Mouse (Mus musculus): ENCODE data around the gene Map3k4. TPM values are rescaled to one million over a fixed set of nuclear protein-coding genes. Genes with fewer than 3 reads are reported as not detected.

The Map3k4 gene
- total RNA-seq (2021), result 10 to 100 TPM; 21.1 to 29.4 TPM
- long read RNA-seq, experiment 1, full-length matches to known transcripts, result 6 of 11 reads
- long read RNA-seq, experiment 1, partial matches to known transcripts, result 3 of 11 reads
- long read RNA-seq, experiment 1, other reads (novel, unspliced or antisense), result 2 of 11 reads
- long read RNA-seq, experiment 2, full-length matches to known transcripts, result 9 of 14 reads
- long read RNA-seq, experiment 2, partial matches to known transcripts, result 2 of 14 reads
- long read RNA-seq, experiment 2, other reads (novel, unspliced or antisense), result 3 of 14 reads

DNA sequence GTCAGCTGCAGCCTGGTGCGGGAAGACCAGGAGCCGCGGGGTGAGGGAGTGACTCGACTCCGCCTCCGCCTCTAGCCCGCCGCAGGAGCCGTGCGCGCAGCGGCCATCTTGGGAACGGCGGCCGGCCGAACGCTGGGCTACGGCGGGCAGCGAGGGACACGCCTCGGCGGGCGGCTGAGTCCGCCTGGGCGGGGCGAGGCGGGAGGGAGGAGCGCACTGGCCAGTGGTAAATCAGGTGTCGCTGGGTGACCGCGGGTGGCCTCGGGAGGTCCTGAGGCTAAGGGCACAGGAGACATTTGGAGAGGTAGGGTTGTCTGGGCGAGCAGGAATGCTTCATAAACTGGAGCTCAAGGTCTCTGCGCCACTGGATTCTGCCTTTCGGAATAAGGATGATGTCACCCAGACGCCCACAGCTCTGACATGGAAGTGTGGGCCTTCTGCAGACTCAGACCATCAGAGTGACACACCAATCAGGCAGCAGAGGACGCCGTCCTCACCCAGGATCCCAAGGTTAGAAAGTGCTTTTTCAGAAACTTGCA lies at the start of gene Map3k4:
TSS of gene Map3k4 (minus strand) at position 134 of the 539 bp plus-strand sequence.
- peak; percentile 98 for DNase-seq

GRCm38 (mm10) chr17:12367373-12367930 lies 48.9 kb upstream of the Map3k4 start:
- peak; percentile 76 for DNase-seq

GRCm38 (mm10) chr17:12364426-12364735 lies 45.8 kb upstream of the Map3k4 start:
- no peak for DNase-seq

- DNase-seq, result no peak
Measured at GRCm38 (mm10) chr17:12363601-12364425, 45.2 kb upstream of the Map3k4 start.

DNA sequence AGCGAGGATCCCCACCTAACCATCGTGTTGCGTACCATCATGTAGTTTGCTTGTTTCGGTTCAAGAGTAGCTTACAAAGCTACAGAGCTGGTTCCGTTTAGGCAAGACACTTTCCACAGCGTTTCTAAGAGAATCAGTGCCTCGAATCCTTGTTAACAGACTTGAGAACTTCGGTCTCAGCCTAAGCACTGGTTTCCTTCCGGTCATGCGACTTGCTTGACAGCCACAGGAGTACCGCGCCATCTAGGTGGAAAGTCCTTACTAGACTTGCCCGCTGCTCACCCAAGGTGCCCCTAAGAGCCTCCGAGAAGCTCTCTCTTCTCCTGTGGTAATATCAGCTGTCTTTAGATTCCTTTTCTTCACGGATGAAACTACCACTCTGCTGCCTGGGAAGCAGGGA lies 41.3 kb upstream of the Map3k4 start:
- DNase-seq, result no peak

DNA sequence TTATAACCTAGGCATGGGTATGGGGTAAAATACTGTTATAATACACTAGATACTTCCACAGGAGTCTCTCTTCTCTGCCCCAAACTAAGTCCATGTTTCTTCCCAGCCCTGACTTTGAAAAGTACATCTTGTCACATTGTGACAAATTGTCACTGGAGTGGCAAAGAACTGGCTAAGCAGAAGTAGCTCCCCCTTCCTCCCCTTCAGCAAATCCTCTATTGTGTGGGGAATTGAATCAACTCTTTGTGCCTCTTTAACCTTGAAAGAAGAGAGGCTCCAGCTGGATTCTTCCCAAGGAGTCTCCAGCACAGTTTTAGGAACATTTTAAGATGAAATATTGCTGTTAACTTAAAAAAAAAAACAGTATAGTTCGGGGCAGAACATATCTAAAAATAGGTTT lies 34.2 kb upstream of the Map3k4 start:
- DNase-seq, result no peak

GRCm38 (mm10) chr17:12351564-12351963 lies 33.0 kb upstream of the Map3k4 start:
- DNase-seq, result no peak

DNA sequence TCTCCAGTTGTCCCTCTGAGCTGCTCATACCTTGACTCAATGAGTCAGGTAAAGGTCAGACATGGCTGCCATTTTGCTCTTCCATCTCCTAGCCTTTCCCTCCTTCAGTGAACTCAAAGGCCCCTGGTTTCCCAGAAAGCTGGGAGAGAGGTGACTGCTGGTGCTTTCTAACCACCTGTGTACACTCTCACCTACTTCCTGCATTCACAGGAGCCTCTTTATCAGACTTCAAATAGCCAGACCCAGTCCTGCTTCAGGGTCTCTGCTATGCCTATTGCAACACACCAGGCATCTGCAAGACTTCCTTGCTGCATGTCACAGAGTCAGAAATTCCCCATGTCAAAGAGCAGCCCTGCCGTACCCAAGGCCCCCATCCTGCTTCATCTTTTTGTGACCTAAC lies 28.9 kb upstream of the Map3k4 start:
- DNase-seq, result no peak

- no peak for DNase-seq
Measured at GRCm38 (mm10) chr17:12343702-12344376, 25.2 kb upstream of the Map3k4 start.

DNA sequence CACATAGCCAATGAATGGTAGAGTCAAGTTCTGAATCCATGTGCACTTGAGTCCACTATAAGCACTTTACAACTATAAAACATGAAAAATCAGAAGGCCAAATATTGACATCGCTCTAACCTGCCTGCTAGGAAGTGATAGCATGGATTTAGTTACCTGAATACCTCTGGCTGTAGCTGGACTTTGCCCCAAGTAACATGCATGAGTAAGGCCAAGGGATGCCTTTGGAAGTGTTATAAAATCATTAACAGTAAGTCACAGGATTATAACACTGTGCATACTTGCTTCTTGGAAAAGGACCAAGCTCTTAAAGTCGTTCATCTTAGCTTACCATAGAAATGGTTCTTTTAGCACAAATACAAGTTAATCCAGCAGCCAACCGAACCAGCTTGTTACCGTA lies 18.6 kb upstream of the Map3k4 start:
- no peak for DNase-seq

GRCm38 (mm10) chr17:12336073-12336868 lies 17.7 kb upstream of the Map3k4 start:
- DNase-seq, result no peak

DNA sequence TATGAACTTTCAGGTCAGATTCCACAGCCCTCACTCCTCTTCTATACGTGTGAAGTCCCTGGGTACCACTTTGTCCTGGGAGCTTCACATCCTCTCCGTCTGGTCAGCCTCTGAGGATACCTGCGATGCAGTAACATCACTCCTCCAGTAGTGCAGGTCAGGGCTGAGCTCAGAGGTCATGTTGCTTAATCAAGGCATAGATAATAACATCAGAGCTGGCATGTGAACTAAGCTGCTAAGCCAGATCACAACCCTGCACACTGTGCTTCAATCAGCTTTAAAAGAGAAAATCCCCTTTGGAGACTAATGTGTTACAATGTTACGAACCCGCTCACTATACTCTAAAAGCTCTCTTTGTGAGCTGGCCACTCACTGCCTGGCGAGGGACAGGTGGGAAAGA lies 16.5 kb upstream of the Map3k4 start:
- DNase-seq, result no peak

GRCm38 (mm10) chr17:12327847-12328518 lies 9.4 kb upstream of the Map3k4 start:
- peak; percentile 80 for DNase-seq

DNA sequence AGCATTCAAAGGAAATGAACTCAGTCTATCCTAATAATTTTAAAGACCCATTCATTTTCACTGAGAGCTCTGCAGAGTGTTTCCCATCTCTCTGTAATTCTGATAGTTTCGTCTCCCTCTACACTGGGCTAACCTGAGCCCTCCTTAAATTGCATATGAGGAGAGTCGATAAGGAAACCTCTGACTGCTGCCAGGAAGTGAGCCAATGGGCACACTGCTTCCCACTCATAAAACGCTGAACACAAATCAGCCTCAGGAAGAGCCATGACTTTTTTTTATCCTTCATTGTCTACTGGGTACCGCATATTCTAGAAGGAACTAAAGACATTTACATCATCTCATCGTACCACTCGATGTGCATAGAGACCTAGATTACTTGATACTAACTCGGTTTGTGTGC lies 1.2 kb upstream of the Map3k4 start:
- no peak for DNase-seq

- no peak for DNase-seq
Measured at GRCm38 (mm10) chr17:12317954-12318651, 493 bp downstream of the Map3k4 start.

DNA sequence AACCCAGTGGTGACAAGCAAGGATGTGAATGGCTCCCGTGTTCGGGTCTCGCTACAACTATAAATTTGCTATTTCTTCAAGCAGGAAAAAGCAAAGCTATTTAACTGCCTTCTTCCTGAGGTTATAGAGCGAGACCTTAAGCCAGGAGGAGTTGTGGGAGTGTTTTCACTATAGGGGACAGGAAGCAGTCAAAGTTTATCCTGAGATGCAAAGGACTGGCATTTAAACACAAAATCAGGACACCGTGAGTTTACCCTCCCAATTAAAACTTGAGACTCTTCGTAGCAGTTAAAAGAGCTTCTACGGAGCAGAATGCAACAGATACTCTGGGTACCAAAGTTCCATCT lies 1.0 kb downstream of the Map3k4 start:
- DNase-seq, result no peak

GRCm38 (mm10) chr17:12316251-12316650 lies 2.3 kb downstream of the Map3k4 start:
- DNase-seq, result no peak

DNA sequence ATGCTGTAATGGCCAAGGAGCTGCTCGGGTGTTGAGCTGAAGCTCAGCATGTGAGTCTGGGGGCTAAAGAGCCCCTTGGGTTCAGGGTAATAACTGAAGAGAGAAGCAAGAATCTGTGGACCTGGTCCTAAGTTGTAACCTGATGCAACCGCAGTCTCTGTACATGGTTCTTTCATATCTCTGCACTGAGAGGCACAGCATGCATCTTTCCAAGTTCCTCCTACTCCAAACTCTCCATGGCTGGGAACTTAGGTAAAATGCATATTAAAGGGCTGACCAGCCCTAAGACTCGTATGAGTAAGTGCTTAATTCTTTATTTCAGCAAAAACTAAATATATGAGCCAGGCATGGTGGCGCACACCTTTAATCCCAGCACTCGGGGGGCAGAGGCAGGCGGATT lies 6.3 kb downstream of the Map3k4 start:
- DNase-seq, result no peak

GRCm38 (mm10) chr17:12309493-12309892 lies 9.1 kb downstream of the Map3k4 start:
- no peak for DNase-seq

GRCm38 (mm10) chr17:12309059-12309458 lies 9.5 kb downstream of the Map3k4 start:
- DNase-seq, result no peak

All from adrenal gland, postnatal 10 days (tissue).